Comparison of ENCODE assay signal across 28 mouse cellular contexts in the genomic region with DNA sequence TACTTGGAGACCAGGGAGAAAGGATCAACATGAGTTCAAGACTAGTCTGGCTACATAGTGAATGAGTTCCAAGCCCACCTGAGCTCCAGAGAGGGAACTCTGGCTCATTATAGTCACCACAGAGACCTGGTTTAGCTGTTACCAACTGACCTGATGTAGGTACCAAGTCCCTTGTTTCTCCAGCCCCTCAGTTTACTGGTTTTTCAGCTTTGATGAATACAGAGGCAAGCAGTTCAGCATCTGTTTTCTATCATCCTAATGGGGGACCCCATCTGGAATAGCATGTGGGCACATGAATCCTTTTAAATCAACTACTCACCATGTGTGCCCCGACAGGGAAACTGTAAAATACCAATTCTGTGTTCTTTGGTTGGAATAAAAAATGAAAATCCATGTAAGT.
DNase-seq lines count a peak whose midpoint lies in the region; ATAC-seq lines count a peak whose summit lies in the region.
"Had no signal": no experiment of that assay in that cellular context is flagged by ENCODE, and none has a peak within 500 bp of the region (broad histone marks: within the 10 kb centered on the region; RNA-seq: fewer than 3 reads in every experiment).

No protein-coding gene starts in this region.

- H3K27me3 ChIP-seq in embryonic facial prominence, embryonic 11.5 days (ENCODE audit: control insufficient read depth, insufficient read depth, low read length), result no peaks in the 10 kb centered on the region
- no peaks in the 10 kb centered on the region for H3K27me3 ChIP-seq in embryonic facial prominence, embryonic 10.5 days (replicated peaks; ENCODE audit: low read depth, poor library complexity, severe bottlenecking)
- H3K27me3 ChIP-seq in heart, embryonic 12.5 days (replicated peaks), result no peaks in the 10 kb centered on the region
- H3K27me3 ChIP-seq in lung, embryonic 15.5 days, result no peaks in the 10 kb centered on the region
- H3K27me3 ChIP-seq in limb, embryonic 11.5 days (ENCODE audit: control insufficient read depth, insufficient read depth, low read length), result no peaks in the 10 kb centered on the region
- H3K27me3 ChIP-seq in forebrain, embryonic 15.5 days, result no peaks in the 10 kb centered on the region
- H3K27me3 ChIP-seq: hindbrain, embryonic 12.5 days; limb, embryonic 15.5 days; liver, embryonic 13.5 days; midbrain, embryonic 13.5 days; neural tube, embryonic 13.5 days had no signal

- DNase-seq in embryonic facial prominence, embryonic 11.5 days (ENCODE audit: low spot score), result peak; percentile 52
- DNase-seq in embryonic facial prominence, embryonic 10.5 days (ENCODE audit: low spot score), result no peak
- DNase-seq in heart, postnatal 4 days, result no peak
- DNase-seq in lung, postnatal 10 days, result no peak
- peak; percentile 59 for DNase-seq in limb, embryonic 11.5 days (ENCODE audit: low spot score)
- DNase-seq: adrenal gland, adult 8-10 months; cerebellum, adult 2 months; cerebellum, postnatal 14 days; forebrain, postnatal 0 days; gastrocnemius, postnatal 10 days; kidney, postnatal 36 days; liver, embryonic 13.5 days; lung, adult 18-20 months; thymus, adult 2 months; thymus, postnatal 36 days had no signal

- no peak overlapping the region for H3K27ac ChIP-seq in embryonic facial prominence, embryonic 11.5 days (replicated peaks; ENCODE audit: low read depth, low read length)
- no peak overlapping the region for H3K27ac ChIP-seq in embryonic facial prominence, embryonic 10.5 days (replicated peaks)
- peak overlapping the region; percentile 92 for H3K27ac ChIP-seq in heart, embryonic 12.5 days (ENCODE audit: poor library complexity, severe bottlenecking)
- peak overlapping the region; percentile 69 for H3K27ac ChIP-seq in lung, embryonic 15.5 days
- peak overlapping the region; percentile 52; the same call in 1 of the 2 replicates for H3K27ac ChIP-seq in limb, embryonic 11.5 days (replicated peaks; ENCODE audit: low read depth, low read length)
- H3K27ac ChIP-seq in forebrain, embryonic 15.5 days (replicated peaks), result no peak overlapping the region
- H3K27ac ChIP-seq: hindbrain, embryonic 12.5 days; layer of hippocampus, adult 2 months; left cerebral cortex, adult 2 months; liver, embryonic 13.5 days; macrophage; midbrain, embryonic 13.5 days; neural tube, embryonic 13.5 days had no signal

- 53% methylated on average over 1 of the region's 1 CpGs for WGBS in embryonic facial prominence, embryonic 11.5 days
- WGBS in embryonic facial prominence, embryonic 10.5 days, result 53% methylated on average over 1 of the region's 1 CpGs
- 80% methylated on average over 1 of the region's 1 CpGs for WGBS in heart, embryonic 12.5 days
- WGBS in lung, embryonic 15.5 days, result 81% methylated on average over 1 of the region's 1 CpGs
- WGBS in limb, embryonic 11.5 days, result 6% methylated on average over 1 of the region's 1 CpGs
- 91% methylated on average over 1 of the region's 1 CpGs for WGBS in forebrain, embryonic 15.5 days

- no peak overlapping the region for H3K4me3 ChIP-seq in embryonic facial prominence, embryonic 11.5 days (ENCODE audit: low read depth, low read length)
- H3K4me3 ChIP-seq in embryonic facial prominence, embryonic 10.5 days, result no peak overlapping the region
- H3K4me3 ChIP-seq in heart, embryonic 12.5 days, result no peak overlapping the region
- no peak overlapping the region for H3K4me3 ChIP-seq in lung, embryonic 15.5 days
- no peak overlapping the region for H3K4me3 ChIP-seq in limb, embryonic 11.5 days (ENCODE audit: low read depth, low read length)
- no peak overlapping the region for H3K4me3 ChIP-seq in forebrain, embryonic 15.5 days
- H3K4me3 ChIP-seq: erythroblast, embryonic 14.5 days; hindbrain, embryonic 12.5 days; layer of hippocampus, adult 2 months; left cerebral cortex, adult 2 months; limb, embryonic 15.5 days; liver, embryonic 13.5 days; midbrain, embryonic 13.5 days; neural tube, embryonic 13.5 days had no signal

- H3K9me3 ChIP-seq in embryonic facial prominence, embryonic 11.5 days (replicated peaks; ENCODE audit: control insufficient read depth, low read length), result no peaks in the 10 kb centered on the region
- H3K9me3 ChIP-seq in embryonic facial prominence, embryonic 10.5 days, result no peaks in the 10 kb centered on the region
- peaks cover 3% of the 10 kb centered on the region; the same call in 1 of the 2 replicates for H3K9me3 ChIP-seq in heart, embryonic 12.5 days (replicated peaks)
- H3K9me3 ChIP-seq in lung, embryonic 15.5 days, result no peaks in the 10 kb centered on the region
- no peaks in the 10 kb centered on the region for H3K9me3 ChIP-seq in limb, embryonic 11.5 days (ENCODE audit: control insufficient read depth, low read length)
- H3K9me3 ChIP-seq in forebrain, embryonic 15.5 days, result no peaks in the 10 kb centered on the region
- H3K9me3 ChIP-seq: G1E; hindbrain, embryonic 12.5 days; limb, embryonic 15.5 days; liver, embryonic 13.5 days; midbrain, embryonic 13.5 days; neural tube, embryonic 13.5 days had no signal

- H3K4me2 ChIP-seq in embryonic facial prominence, embryonic 11.5 days (ENCODE audit: low read depth, low read length), result no peak overlapping the region
- H3K4me2 ChIP-seq in heart, embryonic 12.5 days, result peak overlapping the region; percentile 41; the same call in 1 of the 2 replicates
- H3K4me2 ChIP-seq in lung, embryonic 15.5 days, result no peak overlapping the region
- H3K4me2 ChIP-seq in limb, embryonic 11.5 days (ENCODE audit: low read depth, severe bottlenecking), result no peak overlapping the region
- H3K4me2 ChIP-seq in forebrain, embryonic 15.5 days (replicated peaks), result no peak overlapping the region
- H3K4me2 ChIP-seq: hindbrain, embryonic 12.5 days; limb, embryonic 15.5 days; liver, embryonic 13.5 days; midbrain, embryonic 13.5 days; neural tube, embryonic 13.5 days had no signal

- H3K4me1 ChIP-seq in embryonic facial prominence, embryonic 11.5 days (ENCODE audit: control insufficient read depth, insufficient read depth, low read length), result no peaks in the 10 kb centered on the region
- H3K4me1 ChIP-seq in embryonic facial prominence, embryonic 10.5 days, result peaks cover 8% of the 10 kb centered on the region
- peaks cover 30% of the 10 kb centered on the region for H3K4me1 ChIP-seq in heart, embryonic 12.5 days (replicated peaks)
- peaks cover 8% of the 10 kb centered on the region for H3K4me1 ChIP-seq in lung, embryonic 15.5 days
- peaks cover 15% of the 10 kb centered on the region for H3K4me1 ChIP-seq in limb, embryonic 11.5 days (ENCODE audit: control insufficient read depth, insufficient read depth, low read length)
- H3K4me1 ChIP-seq in forebrain, embryonic 15.5 days, result no peaks in the 10 kb centered on the region
- H3K4me1 ChIP-seq: hindbrain, embryonic 12.5 days; midbrain, embryonic 13.5 days; neural tube, embryonic 13.5 days had no signal

- no peak overlapping the region for H3K9ac ChIP-seq in embryonic facial prominence, embryonic 11.5 days (replicated peaks; ENCODE audit: low read length)
- H3K9ac ChIP-seq in heart, embryonic 12.5 days, result no peak overlapping the region
- H3K9ac ChIP-seq in lung, embryonic 15.5 days, result no peak overlapping the region
- H3K9ac ChIP-seq in limb, embryonic 11.5 days (ENCODE audit: low read length), result no peak overlapping the region
- no peak overlapping the region for H3K9ac ChIP-seq in forebrain, embryonic 15.5 days (replicated peaks)
- H3K9ac ChIP-seq: forebrain, postnatal 0 days; hindbrain, embryonic 12.5 days; limb, embryonic 15.5 days; liver, embryonic 13.5 days; midbrain, embryonic 13.5 days; neural tube, embryonic 13.5 days had no signal

- no peak for ATAC-seq in embryonic facial prominence, embryonic 11.5 days (replicated peaks; ENCODE audit: insufficient number of reproducible peaks, low FRiP score, low TSS enrichment, low read depth)
- ATAC-seq in heart, embryonic 12.5 days (ENCODE audit: insufficient number of reproducible peaks, low FRiP score), result no peak
- ATAC-seq in lung, embryonic 15.5 days (ENCODE audit: borderline replicate concordance, extremely low read depth, low FRiP score, low TSS enrichment), result no peak
- ATAC-seq in limb, embryonic 11.5 days (ENCODE audit: insufficient number of reproducible peaks, low FRiP score, low TSS enrichment, low read depth), result 0 out of 2 replicates have a peak, but pooled peaks have one; percentile 35
- ATAC-seq in forebrain, embryonic 15.5 days (replicated peaks), result no peak
- ATAC-seq: forebrain, postnatal 0 days; intestine, postnatal 0 days; midbrain, embryonic 13.5 days had no signal

- no peaks in the 10 kb centered on the region; the same call in 1 of the 2 replicates for H3K36me3 ChIP-seq in embryonic facial prominence, embryonic 11.5 days (replicated peaks; ENCODE audit: control insufficient read depth, insufficient read depth, low read depth, low read length)
- peaks cover 51% of the 10 kb centered on the region for H3K36me3 ChIP-seq in embryonic facial prominence, embryonic 10.5 days (replicated peaks)
- H3K36me3 ChIP-seq in heart, embryonic 12.5 days, result peaks cover 23% of the 10 kb centered on the region
- no peaks in the 10 kb centered on the region for H3K36me3 ChIP-seq in lung, embryonic 15.5 days
- H3K36me3 ChIP-seq in limb, embryonic 11.5 days (ENCODE audit: control insufficient read depth, insufficient read depth, low read length), result no peaks in the 10 kb centered on the region; the same call in 1 of the 2 replicates
- peaks cover 19% of the 10 kb centered on the region; the same call in 1 of the 2 replicates for H3K36me3 ChIP-seq in forebrain, embryonic 15.5 days
- H3K36me3 ChIP-seq: liver, embryonic 13.5 days had no signal

Comparison
In these comparisons a context has a peak if more than half of its experiments do, and no peak if none do; other contexts are left out.
1. DNase-seq: peak in embryonic facial prominence, embryonic 11.5 days (single experiment) and limb, embryonic 11.5 days (single experiment); none in embryonic facial prominence, embryonic 10.5 days (single experiment), heart, postnatal 4 days (single experiment) and lung, postnatal 10 days (single experiment).
2. H3K27ac ChIP-seq: peak in heart, embryonic 12.5 days (single experiment), lung, embryonic 15.5 days (single experiment) and limb, embryonic 11.5 days (single experiment); none in embryonic facial prominence, embryonic 11.5 days (single experiment), embryonic facial prominence, embryonic 10.5 days (single experiment) and forebrain, embryonic 15.5 days (single experiment).